Mouse (Mus musculus) cerebellum, adult 9-10 months (tissue): Measurements from ENCODE around the gene Cd4.
"Not testable (repeated sequence)": the region's sequence is repeated elsewhere in the genome, so short reads cannot be mapped to it uniquely, and the experiment has no call there.

Experiments used
- DNase-seq: peaks from one replicate; pipeline ENCODE4 v3.0.0; 2022

Gene Cd4

DNA sequence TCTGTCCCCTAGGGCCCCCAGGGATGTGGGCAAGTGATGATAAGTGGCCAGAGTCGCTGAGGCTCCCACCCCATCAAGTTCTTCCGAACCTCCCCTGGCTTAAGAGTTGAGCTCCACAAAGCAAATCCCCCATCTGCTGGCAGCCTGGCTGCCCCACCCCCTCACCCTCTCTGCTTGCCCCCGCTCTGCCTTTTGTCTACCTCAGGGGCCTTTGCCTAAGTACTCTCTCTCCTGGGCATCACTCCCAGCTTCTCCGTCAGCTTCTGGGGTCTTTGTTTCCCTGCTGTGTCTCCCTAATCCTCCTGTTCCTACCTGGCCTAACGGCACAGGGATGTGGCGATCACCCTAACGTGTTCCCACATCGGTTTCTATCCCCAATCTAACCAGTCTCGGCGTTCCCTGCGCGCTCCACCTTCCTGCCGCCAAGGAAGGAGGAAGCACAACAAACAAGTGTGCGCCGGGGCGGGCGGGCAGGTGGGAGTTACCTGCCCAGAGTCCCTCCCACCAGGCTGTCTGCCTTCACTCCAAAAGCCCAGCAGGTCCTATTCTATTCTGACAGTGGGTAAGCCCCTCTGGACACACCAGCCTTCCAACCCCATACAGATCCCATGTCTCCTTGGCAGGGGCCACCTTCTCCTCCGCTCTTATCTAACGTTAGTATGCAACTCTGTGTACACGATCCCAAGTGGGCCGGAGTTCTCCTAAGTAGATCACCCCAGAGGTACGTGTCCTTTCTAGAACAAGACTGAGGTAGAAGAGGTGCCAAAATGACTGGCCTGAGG is 27.3 kb upstream of the Cd4 start:
- peak; percentile 73 for DNase-seq

DNA sequence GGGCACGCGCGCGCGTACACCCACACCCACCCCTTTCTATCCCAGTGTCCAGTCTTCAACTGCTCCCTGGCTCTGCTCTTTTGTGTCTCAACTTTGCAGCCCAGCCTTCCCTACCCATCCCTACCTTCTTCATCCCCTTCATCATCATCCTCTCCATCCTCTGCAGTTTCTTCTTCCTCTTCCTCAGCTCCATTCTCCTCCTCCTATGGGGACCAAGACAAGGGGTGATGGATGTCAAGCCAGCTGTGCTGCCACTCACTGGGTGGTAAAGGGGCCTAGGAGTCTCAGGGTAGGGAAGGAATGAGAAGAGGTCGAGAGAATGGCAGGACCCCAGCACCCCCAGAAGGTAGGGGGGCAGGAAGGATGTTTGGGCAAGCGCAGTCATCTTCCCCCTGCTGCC is 26.5 kb upstream of the Cd4 start:
- peak; percentile 49 for DNase-seq

DNA sequence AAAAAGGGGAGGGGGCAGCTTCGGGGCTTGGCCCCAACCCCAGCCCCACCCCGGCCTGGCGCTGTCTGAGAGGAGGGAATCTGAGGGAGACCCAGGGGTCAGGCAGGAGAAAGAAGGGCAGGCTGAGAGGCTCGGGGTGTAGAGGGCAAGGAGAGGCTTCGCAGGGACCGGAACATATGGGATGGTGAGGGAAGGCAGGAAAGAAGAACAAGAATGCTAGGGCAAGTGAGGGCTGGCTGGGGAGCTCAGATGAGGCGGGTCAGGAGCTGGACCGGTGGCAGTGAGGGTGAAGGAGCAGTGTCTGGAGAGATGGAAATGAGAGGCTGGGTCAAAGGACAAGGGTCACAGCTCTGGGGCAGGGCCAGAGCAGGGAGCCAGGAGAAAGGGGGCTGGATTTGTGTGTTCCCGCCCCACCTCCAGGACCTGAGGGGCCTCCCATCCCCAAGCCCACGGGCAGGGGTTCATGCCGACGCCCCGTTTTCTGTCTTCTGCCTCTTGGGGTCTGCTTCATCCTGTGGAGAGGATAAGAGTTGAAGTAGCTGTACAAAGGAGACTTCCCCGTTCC is 25.8 kb upstream of the Cd4 start:
- no peak for DNase-seq

DNA sequence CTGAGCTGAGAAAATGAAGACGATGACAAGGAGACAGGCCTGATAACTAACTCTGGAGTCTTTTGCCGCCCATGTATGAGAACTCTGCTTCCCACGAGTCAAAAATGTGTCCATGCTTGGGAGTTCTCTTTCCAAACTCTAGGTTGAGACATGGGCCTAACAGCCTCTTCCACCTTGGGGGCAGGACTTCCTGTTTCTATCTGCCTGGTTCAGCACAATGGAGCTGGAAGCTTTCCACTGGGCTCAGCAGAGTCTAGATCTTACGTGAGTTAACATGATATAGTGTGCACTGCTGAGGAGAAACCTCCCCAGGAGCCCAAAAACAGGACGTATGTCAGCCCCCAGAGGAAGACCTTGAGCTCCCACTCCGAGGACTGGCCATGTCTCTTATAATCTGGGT is 25.2 kb upstream of the Cd4 start:
- DNase-seq: peak; percentile 41

DNA sequence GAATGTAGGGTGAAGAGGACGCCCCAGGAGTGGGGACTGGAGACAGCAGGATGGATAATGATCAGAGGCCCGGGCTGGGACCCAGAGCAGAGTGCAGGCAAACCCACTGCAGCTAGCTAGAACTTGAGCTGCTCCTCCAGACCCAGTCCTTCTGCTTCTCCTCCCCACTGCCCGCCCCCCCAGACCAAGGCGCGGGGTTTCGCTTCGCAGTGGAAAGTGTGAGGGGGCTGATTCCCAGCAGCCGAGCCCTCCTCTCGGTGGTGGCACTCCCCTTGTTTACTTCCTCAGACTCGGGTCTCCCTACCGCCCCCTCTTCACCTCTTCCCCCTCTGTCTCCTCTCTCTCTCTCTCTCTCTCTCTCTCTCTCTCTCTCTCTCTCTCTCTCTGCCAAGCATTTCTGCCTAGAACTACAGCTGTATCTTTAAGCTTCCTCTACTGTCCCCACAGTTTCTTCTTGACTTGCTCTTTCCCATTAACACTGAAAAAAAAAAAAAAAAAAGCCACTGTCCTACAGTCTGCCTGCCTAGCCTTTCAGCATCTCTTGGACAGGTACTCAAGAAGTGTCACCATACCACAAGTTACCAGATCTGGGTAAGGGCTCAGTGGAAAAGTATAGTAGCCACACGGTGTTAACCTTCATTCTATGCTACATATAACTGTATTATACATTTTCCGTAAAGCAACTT is 23.7 kb upstream of the Cd4 start, which contains the start of gene Lag3:
TSS of gene Lag3 (minus strand) at position 173 of the 686 bp plus-strand sequence.
- no peak for DNase-seq

DNA sequence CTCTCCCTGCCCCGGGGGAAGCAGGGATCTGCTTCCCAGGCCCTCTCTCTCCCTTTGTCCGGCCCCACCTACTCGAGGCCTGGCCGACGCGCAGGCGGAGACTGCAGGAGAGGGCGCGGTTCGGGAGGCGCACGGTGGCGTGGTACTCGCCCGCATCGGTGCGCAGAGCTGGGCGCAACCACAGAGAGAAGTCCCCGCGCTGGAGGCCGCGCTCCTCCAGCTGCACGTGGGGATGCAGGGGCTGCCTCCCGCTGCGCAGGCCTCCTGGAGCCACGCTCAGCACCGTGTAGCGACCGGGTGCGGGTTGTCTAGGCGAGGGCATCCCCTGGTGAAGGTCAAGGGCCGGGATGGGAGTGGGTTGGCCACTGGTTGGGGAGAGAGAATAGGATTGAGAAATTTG is 22.0 kb upstream of the Cd4 start:
- no peak for DNase-seq

DNA sequence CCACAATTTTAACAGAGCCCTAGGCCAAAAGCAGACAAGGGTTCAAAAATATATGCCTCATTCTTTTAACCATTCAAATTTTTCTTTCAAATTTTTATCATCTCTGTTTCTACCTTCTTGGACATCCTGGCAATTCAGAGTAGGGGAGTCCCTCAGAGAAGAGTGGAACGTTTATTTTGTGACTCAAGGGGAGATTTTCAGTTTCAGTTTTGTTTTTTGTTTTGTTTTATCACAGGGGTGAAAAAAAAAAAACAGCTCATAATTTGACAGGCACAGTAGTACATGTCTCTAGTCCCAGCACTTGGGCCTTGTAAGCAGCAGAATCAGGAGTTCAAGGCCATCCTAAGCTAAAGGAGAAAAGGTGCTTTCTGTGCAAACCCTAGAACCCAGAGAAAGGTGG is 19.7 kb upstream of the Cd4 start:
- no peak for DNase-seq

DNA sequence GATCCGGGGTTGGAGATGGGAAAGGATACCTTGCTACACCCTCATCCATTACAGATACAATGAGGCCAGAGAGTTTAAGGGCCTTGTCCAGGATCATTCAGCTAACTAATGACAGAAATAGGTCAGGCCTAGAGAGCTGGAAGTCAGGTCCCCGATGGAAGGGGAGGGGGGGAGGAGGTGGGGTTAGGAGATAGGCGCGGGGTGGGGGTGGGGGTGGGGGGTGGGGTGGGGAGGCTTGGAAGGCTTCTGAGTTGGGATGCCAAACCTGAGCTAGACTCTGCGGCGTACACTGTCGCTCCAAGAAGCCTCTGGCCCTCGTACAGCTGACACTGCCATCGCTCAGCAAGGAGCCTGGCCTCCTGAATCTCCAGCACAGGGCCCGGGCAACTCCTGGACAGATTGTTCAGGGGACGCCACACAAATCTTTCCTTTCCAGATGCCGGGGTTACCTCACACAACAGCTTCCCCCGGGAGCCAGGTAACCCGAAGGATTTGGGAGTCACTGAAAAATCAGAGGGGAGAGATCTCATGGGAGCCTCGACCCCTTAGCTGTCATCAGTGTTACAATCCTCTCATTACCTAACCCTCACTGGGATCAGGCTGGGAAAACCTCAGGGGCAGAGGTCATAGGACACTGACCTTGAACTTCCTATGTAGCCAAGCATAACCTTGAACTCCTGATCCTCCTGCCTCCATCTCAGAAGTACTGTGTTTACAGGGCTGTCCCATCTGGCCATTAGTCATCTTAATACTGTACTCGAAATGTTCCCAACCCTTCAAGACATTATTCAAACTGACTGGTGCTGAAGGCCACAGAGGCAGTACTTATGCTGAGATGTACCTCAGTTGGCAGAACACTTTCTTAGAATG is 17.2 kb upstream of the Cd4 start:
- peak; percentile 70 for DNase-seq

DNA sequence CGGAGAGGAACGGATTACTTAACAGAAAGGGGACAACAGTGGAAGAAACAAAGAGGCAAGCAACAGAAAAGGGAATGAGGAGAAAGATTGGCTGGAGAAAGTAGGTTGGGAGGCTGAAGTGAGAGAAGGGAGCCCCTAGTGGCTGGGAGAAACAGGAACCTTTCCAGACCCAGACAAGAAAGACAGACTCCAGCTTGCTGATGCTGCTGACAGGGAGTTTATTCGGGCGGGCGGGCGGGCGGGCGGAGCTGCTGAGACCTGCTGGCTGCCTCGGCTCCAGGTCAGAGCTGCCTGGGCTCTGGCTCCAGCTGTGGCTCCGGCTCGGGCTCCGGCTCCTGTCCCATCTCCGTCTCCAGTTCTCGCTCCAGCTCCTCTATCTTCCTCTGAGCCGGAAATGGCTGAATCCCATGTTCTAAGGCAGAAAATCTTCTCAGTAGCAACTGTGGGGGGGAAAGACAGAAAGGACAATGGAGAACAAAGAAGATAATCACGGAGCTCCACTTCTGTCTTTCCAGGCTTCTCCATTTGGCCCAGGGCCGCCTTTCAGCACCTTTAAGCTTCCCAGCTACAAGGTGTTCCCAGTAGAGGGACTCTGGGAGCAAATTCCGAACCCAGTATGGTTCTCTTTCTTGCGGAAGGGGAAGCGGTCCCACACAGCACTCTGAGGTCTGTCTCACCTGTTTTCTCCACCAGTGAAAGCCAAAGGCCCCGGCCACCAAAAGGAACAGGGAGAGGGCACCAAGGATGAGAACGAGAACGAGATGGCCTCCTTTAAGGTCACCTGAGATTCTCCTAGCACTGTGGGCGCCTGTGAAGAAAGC is 16.4 kb upstream of the Cd4 start:
- DNase-seq: peak; percentile 91

DNA sequence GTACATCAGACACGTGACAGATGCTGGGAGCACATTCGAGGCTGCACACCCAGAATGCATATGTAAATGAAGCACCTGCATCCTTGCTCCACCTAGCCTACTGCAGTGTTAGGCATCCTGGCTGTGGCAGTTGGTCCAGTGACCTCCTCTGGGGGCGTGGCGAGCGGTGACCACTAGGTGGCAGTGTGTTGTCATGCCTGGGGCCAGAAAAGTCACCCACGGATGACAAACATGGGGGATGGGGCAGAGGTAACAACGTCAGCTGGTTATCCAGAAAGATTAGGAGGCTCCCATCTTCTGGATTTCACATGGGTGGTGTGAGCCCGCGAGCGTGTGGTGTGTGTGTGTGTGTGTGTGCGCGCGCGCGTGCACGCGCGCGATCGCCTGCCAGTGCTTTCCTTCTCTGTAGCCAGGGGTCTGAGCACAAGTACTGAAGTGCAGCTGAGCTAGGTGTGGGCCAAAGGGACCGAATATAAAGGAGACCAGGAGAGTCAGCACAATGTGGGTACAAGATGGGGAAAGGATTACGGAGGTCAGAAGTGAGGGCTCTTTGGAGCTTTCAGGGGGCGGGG is 15.6 kb upstream of the Cd4 start:
- peak; percentile 99 for DNase-seq

DNA sequence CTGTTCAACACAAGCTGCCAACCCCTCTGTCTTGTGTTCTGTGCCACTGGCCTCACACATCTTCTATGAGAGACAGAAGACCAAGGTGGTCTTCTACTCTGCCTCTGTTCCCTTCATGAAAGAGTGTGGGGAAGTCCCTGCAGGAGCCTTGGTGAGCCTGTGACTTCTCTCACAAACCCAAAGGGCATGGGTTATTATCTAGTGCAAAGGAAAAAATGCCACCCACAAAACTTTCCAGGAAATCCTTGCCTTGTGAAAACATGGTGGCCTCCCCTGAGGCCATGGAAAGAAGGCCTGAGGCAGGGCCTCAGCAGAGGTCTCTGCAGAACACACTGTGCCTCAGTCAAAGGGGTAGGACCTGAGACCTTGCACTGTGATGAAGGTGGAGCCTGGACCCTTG is 13.8 kb upstream of the Cd4 start:
- DNase-seq: no peak

DNA sequence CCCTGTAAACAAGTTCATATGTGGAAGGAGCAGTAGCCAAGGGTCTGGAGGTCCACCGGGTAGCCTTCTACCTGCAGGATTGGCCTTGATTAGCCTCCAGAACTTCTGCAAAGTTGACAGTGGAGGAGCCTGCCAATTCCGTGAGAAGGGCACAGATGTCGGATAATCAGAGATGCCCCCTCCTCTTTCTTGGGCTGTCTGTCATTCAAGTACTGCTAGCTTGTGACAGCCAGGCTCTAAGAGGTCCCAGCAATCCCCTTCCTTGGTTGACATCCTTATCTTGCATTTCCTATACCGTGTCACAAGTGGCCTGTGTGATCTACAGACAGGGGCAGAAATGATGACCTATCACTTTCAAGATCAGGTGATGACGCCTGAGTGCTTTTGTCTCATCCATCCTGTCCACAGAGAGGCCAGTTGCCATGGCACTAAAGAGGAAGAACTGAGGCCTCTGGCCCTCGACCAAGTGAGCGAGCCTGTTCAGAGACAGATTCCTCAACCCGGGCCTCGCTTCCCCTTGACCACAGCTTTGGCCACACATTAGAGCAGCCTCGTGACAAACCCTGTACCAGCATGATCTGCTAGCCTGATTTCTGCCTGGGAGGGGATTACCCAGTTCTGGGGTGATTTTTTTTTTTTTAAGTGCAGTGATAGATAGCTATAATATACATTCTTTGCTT is 12.9 kb upstream of the Cd4 start:
- DNase-seq: peak; percentile 49

DNA sequence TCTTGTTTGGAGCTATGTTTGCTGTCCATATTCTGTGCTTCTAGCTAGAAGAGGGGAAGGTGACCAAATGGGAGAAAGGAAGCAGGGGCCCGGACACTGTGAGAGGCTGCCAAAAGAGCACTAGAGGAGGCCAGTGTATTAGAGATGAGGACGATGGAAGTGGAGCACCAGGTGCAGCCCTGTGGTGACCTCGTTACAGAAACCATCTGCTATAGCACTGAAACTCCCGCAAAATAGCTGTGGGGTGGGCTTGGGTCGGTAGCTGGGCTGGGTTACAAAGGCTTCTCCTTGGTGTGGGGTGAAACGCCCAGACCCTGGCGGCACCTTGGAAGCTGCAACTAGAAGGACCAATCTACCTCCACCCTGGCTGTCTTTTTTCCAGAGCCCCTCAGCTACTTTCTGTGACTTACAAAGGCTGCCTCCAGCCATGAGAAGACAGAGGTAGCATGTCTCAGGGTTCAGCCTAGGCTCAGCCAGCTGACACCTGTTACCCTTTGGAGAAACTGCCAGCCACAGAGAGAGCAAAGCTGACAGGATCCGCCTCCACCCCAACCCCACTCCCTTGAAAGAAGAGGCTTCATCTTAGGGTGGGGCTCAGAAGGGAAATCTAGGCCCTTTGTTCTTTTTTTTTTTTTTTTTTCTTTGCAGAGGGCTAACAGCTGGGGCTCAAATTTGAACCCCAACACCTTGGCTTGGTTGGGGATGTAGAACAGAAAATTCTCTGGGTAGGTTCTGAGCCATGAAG is 12.2 kb upstream of the Cd4 start:
- DNase-seq: peak; percentile 62

DNA sequence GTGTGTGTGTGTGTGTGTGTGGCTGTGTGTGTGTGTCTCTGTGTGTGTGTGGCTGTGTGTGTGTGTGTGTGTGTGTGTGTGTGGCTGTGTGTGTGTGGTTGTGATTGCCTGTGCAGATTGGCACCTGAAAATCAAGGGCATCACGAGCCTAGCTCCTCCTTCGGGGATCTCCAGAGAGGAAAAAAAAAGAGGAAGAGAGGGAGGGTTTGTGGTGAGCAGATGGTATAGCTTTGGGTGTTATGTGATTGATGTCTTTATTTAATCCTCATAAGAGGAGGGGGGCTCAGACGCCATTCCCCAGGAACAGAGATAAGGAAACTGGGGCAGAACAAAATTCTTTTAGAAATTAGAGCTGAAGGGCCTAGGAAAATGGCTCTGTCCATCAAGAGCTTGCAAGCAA is 10.3 kb upstream of the Cd4 start:
- no peak for DNase-seq

DNA sequence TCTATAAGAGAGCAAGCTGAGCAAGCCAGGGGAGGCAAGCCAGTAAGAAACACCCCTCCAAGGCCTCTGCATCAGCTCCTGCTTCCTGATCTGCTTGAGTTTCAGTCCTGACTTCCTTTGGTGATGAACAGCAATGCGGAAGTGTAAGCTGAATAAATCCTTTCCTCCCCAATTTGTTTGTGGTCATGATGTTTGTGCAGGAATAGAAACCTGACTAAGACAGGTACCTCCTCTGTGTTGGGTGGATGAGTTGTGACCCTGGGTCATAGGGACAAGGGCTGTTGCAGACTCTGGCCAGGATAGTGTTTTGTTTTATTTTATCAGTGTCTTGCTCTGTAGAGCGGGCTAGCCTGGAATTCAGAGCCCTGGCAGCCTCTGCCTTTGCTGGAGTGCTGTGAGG is 6.1 kb upstream of the Cd4 start:
- DNase-seq: not testable (repeated sequence)

DNA sequence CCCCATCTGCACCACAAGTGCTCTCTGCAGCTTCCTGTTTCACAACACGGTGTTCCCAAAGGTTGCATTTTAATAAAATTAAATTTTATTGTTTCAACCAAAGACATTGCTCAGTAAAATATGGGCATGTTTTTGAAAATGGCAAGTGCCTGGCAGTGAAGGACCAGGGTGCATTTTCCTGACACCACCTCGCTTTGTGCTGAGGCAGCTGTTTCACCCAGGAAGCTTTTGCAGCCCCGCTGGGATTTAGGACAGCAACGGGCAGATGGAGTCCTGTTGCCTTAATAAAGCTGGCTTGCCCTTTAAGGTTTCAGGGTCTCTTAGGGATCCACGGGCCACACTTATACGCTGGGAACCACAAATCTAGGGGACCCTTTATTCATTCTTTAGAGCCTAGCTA is 3.0 kb upstream of the Cd4 start:
- no peak for DNase-seq

DNA sequence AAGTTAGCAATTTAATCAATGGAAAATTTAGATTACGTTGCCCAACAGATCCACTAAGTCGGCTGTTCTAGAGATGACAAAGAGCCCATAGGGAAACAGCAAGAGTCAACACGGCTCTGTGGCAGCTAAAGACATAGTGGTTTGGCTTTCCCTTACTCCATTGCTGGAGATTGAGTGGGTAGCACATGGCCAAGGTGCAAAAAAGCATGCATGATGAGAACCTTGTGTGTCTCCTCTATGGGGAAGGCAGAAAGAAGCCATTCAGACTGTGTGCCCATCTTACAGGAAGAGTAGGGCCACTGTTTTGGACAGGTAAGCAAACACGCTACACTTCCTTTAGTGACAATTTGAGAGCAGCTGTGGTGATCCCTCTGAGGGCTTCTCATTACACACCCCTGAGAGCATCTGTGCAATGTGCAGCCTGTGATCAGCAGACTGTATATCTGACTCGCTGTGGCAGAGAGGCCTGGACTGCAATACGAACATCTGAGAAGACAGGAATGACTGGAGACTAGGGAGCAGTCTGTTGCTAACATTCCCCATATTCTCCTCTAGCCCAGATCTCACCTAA is 619 bp upstream of the Cd4 start:
- no peak for DNase-seq

DNA sequence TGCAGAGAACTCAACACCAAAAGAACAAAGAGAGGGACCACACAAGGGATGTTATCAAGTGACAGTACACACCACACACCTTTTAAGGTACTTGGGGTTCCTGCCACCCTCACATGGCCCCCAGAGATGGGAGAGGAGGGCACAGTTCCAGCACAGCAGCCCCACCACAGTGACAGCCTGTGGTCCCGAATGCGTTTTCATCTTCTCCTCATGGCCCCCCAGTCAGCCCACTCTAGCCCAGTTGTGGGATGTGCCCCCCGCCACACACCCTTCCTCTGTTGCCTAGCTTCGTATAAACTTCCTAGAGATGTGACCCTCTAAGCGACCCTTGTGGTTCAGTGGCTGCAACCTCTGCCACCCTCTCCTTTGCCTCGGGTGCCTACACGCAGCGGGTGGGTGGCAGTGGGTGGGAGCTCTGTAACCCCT is 2.1 kb downstream of the Cd4 start:
- DNase-seq: no peak

DNA sequence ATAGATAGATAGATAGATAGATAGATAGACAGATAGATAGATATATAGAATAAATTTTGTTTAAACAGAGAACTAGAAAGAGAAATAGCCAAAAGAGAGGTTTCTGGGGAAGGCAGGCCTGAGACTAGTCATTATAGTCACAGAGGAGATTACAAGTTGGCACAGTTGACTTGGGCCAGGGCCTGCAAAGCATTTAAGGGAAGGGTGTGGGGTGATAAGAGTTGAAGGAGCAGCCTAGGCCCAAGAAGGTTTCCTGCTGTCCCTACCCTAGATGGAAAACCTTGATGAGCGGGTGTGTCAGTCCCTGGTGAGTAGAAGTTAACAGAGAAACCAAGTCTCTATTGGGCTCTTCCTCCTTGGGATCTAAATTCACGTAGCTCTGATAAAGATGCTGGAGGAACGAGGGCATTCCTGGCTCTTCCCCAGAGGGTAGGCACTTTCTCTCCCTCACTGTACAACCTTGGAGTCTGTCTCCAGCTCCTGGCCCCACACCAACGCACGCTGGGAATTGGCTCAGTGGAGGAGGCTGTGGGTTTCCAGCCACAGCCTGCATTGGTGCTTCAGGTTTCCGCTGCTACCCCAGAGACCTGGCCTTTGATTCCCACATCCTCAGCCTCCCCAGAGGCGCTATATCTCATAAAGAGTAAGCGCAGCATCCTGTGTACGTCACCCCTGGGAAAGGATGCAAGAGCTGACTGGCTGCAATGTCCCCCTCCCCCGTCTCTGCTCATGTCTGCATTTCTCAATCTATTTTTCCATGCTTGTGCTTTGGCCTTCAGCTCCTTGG is 3.1 kb downstream of the Cd4 start:
- DNase-seq: peak; percentile 84
